Mouse (Mus musculus) T-cell, adult 66 days (primary cell): ENCODE data around the gene Cenpv. TPM values are rescaled to one million over a fixed set of nuclear protein-coding genes. Genes with fewer than 3 reads are reported as not detected.

ENCODE experiments used
- total RNA-seq, 2 experiments: library from RNA; stranded (reverse); gene quantifications; 3 replicates in 1 of 2; 4 replicates in 1 of 2; pipeline ENCODE4 v1.2.4; 2023

The Cenpv gene
- 1 to 10 TPM; 4.2 to 6.1 TPM for total RNA-seq

DNA sequence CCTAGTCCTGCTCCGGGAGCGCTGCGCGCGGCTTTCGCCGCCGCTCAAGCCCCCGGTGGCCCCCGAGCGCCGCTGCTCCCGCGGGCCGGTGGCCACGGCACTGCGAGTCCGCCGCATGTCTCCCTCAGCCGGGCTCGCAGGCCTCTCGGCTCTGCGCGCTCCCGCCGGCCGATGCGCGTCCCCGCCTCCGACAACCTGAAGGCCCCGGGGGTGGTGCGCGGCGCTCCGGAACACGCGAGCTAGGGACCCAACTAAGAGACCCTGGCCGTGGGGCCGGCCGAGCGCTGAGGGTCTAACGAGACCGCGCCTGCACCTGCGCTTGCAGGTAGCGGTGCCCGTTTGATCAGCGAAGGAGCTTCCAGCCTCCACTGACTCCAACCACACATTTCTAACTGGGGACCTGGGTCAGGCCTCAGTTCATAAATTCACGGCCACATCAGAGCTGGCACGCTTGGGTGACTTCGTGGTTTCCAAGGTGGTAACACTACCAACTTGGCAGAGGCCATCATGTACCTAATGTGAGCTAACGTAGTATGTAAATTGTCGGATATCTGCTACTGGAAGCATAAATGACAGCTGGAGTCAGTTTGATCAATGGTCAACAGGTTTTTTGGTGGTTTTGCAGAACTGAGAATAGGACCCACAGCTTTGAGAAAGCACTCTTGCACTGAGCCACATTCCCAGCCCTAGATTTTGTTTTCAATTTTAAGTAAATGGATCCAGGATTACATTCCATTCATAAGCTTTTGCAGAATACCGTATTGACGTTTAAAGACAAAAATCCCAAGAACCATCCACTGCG, at the start of gene Cenpv:
Gene Cenpv, minus strand, starts transcription at position 173 of the 802 bp plus-strand sequence.

GRCm38 (mm10) chr11:62573959-62574702, 35.1 kb upstream of the Cenpv start, which contains the start of gene Trpv2:
Gene Trpv2 (plus strand): TSS chr11:62574486.

DNA sequence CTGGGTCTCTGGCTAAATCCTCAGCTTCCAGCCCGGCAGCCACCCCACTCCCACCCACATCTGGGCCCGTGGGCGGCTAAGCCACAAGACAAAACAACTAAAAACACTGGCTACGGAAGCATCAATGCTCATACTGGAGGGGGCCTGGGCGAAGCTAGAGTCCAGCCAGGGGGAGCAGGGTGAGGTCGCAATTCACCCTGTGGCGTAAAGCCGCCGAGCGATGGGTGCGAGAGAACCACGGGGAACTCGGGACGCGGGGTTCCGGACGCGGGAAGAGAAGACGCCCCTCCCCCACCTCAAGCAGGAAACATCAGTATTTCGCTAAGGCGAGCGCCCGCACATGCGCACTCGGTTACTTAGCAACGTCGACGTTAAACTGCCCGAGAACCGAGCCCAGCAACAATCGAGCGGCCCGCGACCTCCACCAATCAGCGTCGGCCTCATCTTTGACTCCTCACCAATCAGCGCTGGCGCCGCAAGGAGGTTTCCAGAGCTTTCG, 11.7 kb upstream of the Cenpv start, which contains the start of gene Ubb:
Gene Ubb, plus strand, starts transcription at position 445 of the 499 bp plus-strand sequence.

Other genes starting within 250 kb of the Cenpv start
- gene Pigl, start 80.8 kb downstream of the Cenpv start, total RNA-seq, result 10 to 100 TPM in 1 of 2 experiments, 1 to 10 TPM in 1; 9.6 to 10.4 TPM
- gene Ncor1, start 80.7 kb downstream of the Cenpv start, total RNA-seq, result 100 to 1,000 TPM; 437 to 472 TPM
- gene Ubb, start 11.9 kb upstream of the Cenpv start, total RNA-seq, result 1,000 to 10,000 TPM; 1,212 to 1,239 TPM
- 10 to 100 TPM; 50.0 to 50.1 TPM for gene Trpv2, start 35.2 kb upstream of the Cenpv start, total RNA-seq
- gene Lrrc75a, start 109.3 kb upstream of the Cenpv start, total RNA-seq, result under 1 TPM; 0.64 to 0.80 TPM
- gene Mmgt2, start 109.4 kb upstream of the Cenpv start, total RNA-seq, result 10 to 100 TPM; 26.2 to 30.5 TPM
- 10 to 100 TPM; 15.0 to 17.8 TPM for gene Zfp287, start 192.6 kb upstream of the Cenpv start, total RNA-seq
- gene Gm10428, start 213.8 kb upstream of the Cenpv start, total RNA-seq, result not detected